Mouse (Mus musculus): ENCODE data around the gene Epha7. TPM values are rescaled to one million over a fixed set of nuclear protein-coding genes. Genes with fewer than 3 reads are reported as not detected.

Epha7 gene
- total RNA-seq, 2 experiments from 2014 or later, result 210 to 222 TPM

DNA sequence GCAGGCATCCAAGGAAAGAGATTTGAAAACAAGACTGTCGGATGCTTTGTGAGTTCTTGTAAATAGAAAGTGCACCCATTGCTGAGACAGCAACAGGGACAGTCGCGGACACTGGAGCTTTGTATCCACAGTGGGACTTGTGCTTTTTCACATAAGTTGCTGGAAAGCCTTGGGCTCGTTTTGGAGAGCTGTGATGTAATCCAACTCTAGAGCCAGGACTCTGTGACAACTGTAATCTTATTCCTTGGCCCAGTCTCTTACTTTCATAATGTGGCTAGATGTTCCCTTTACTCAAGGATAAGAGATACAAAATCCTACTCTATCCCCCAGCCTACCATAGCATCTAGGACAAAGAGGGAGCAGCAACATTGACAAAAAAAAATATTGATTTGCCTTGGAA is 97.2 kb downstream of the Epha7 start:
- no peak for DNase-seq (ENCODE audit: low spot score in 2 of 2)
- no peak overlapping the region; the same call in 1 of the 2 replicates for H3K27ac ChIP-seq
- H3K4me3 ChIP-seq, result no peak overlapping the region
- no peak for TF ChIP-seq CTCF (conservative IDR thresholded peaks at IDR 0.05)

- DNase-seq (ENCODE audit: low spot score in 2 of 2), result no peak
- no peak for TF ChIP-seq CTCF (conservative IDR thresholded peaks at IDR 0.05)
- no peak overlapping the region for H3K4me3 ChIP-seq
- no peak overlapping the region for H3K27ac ChIP-seq
Observed at GRCm38 (mm10) chr4:28912028-28912427, 99.1 kb downstream of the Epha7 start.

- H3K27ac ChIP-seq, result no peak overlapping the region
- TF ChIP-seq CTCF (conservative IDR thresholded peaks at IDR 0.05), result no peak
- no peak for DNase-seq (ENCODE audit: low spot score in 2 of 2)
- H3K4me3 ChIP-seq, result no peak overlapping the region
Observed at GRCm38 (mm10) chr4:28913613-28914012, 100.7 kb downstream of the Epha7 start.

GRCm38 (mm10) chr4:28920645-28921044 is 107.7 kb downstream of the Epha7 start:
- no peak overlapping the region for H3K27ac ChIP-seq
- TF ChIP-seq CTCF (conservative IDR thresholded peaks at IDR 0.05), result no peak
- DNase-seq (ENCODE audit: low spot score in 2 of 2), result no peak

GRCm38 (mm10) chr4:28926072-28926471 is 113.1 kb downstream of the Epha7 start:
- H3K27ac ChIP-seq, result no peak overlapping the region
- DNase-seq (ENCODE audit: low spot score in 2 of 2), result no peak
- no peak for TF ChIP-seq CTCF (conservative IDR thresholded peaks at IDR 0.05)
- H3K4me3 ChIP-seq, result no peak overlapping the region

More at GRCm38 (mm10) chr4:28920645-28921044, 107.7 kb downstream of the Epha7 start:
- no peak overlapping the region for H3K4me3 ChIP-seq

GRCm38 (mm10) chr4:28933431-28933830 is 120.5 kb downstream of the Epha7 start:
- Histone ChIP-seq H3K4me3 (no peak overlapping the region), H3K27ac (peak overlapping the region; percentile 57; the same call in 1 of the 2 replicates)
- no peak for DNase-seq (ENCODE audit: low spot score in 2 of 2)
- TF ChIP-seq CTCF (conservative IDR thresholded peaks at IDR 0.05), result no peak

- TF ChIP-seq CTCF (conservative IDR thresholded peaks at IDR 0.05), result no peak
- DNase-seq (ENCODE audit: low spot score in 2 of 2), result no peak
- H3K27ac ChIP-seq, result peak overlapping the region; percentile 57
- H3K4me3 ChIP-seq, result peak overlapping the region; percentile 11; the same call in 1 of the 2 replicates
Observed at GRCm38 (mm10) chr4:28934802-28935201, 121.9 kb downstream of the Epha7 start.

GRCm38 (mm10) chr4:28935567-28935966 is 122.6 kb downstream of the Epha7 start:
- H3K27ac ChIP-seq, result peak overlapping the region; percentile 55; the same call in 1 of the 2 replicates
- peak overlapping the region; percentile 11 for H3K4me3 ChIP-seq
- no peak for TF ChIP-seq CTCF (conservative IDR thresholded peaks at IDR 0.05)
- peak in 1 of 2 experiments; percentile 21 for DNase-seq (ENCODE audit: low spot score in 2 of 2)

GRCm38 (mm10) chr4:28940710-28941109 is 127.8 kb downstream of the Epha7 start:
- H3K4me3 ChIP-seq, result no peak overlapping the region
- TF ChIP-seq CTCF (conservative IDR thresholded peaks at IDR 0.05), result no peak
- no peak for DNase-seq (ENCODE audit: low spot score in 2 of 2)
- no peak overlapping the region for H3K27ac ChIP-seq

DNA sequence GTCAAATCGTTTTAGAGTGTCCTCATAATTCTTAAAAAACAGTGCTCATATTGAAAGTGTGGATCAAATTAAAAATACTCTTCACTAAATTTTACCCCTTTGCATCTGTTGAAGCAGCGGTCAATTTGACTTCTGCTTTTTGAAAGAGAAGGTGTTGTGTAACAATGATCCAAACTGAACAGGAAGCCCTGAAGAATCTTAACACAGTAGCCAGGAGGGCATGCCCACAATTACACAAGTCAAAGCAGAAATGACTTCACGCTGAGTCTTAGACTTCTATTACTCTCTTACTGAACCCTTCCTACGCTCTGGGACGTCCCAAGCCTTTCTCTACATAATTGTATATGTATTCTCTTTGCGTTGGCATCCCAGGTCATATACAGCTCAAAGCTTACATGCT is 131.3 kb downstream of the Epha7 start:
- Histone ChIP-seq H3K4me3 (no peak overlapping the region), H3K27ac (no peak overlapping the region)
- DNase-seq (ENCODE audit: low spot score in 2 of 2), result no peak
- TF ChIP-seq CTCF (conservative IDR thresholded peaks at IDR 0.05), result no peak

DNA sequence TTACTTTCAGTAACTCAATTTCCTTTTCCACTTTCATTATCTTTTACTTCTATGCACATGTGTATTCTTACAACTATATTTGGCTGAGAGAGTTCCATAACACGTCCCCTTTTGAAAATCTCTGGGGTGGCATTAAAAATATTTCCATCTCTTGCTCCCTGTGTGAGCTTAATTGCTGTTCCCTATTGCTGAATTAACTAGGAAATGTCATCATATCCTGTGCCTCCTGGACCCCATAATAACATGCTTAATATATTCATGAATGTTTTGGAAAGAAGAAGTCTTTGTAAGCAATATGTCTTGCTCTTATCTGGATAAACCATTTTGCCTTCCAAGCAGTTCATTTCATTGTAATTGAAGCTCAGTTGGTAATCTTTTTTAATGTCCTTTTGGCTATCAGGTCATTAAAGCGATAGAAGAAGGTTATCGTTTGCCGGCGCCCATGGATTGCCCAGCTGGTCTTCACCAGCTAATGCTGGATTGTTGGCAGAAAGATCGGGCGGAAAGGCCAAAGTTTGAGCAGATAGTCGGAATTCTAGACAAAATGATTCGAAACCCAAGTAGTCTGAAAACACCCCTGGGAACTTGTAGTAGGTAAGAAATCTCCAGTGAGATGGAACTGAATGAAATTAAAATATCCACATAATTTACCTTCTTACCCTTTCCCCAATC is 148.1 kb downstream of the Epha7 start:
- H3K27ac ChIP-seq, result no peak overlapping the region
- no peak for DNase-seq (ENCODE audit: low spot score in 2 of 2)
- TF ChIP-seq CTCF (conservative IDR thresholded peaks at IDR 0.05), result no peak
- no peak overlapping the region for H3K4me3 ChIP-seq

DNA sequence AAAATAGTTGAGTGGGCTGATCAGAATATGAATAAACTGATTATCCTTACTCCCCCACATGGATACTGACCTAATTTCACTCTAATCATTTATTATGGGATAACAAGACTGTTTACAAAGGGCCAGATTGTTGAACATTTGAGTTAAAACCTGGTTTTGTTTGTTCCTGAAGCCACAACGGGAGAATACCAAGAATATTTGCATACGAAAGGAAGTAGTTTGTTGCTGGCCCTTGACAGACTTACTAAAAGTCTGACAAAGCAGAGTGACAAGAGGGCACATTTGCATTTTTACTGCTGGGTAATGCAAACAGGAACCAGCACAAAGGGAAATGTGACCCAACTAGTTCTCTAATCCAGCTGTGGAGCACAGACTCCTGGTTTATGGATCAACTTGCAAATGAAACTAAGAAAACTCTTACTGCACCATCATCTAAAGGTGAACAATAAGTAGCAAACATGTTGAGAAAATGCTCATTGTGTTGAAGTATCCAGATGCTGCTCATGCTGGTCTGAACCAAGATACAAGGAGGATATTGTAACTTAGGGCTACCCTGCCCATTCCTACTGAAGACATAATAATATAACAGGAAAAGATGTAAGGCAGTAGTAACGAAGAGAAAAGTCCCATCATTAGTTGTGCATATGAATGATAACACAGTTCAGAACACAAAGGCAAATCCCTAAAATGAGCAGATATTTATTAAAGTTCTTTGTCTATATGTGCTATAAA is 154.8 kb downstream of the Epha7 start:
- Histone ChIP-seq H3K4me3 (no peak overlapping the region), H3K27ac (peak overlapping the region; percentile 5; the same call in 1 of the 2 replicates)
- no peak for TF ChIP-seq CTCF (conservative IDR thresholded peaks at IDR 0.05)
- no peak for DNase-seq (ENCODE audit: low spot score in 2 of 2)

DNA sequence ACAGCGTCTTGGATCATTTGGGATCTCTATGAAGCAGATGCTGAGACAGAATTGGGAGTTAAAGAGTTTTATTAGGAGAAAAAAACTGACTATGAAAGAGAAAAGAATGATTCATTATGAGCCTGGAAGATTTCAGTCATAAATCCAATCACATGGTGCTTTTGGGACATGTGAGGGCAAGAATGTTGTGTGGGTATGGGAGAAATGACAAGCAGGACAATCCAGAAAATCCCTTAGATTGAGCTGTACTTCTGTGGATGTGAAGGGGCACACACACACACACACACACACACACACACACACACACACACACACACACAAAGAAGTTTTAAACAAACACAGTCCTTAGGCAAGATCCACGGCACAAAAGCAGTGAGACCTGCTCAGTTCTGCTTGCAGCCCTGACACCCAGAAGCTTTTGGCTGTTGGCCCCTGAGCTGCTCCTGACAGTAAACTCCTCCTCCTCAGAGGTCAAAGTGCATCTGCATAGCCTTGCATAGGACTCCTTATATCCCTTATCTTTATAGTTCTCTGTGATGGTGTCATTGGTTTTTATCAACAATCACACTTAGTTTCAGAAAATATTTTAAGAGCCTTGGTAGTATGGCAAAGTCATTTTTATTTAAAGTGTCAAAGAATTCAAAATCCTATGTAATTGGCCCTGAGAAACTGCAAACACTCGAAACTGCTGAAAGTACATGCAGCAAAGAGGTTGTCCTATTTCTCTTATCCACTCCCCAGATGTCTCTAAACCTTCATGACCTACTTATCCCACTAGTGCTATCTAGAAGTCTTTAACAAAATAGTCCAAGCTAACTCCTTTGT is 185.7 kb downstream of the Epha7 start:
- TF ChIP-seq CTCF (conservative IDR thresholded peaks at IDR 0.05), result no peak

More for the DNA sequence above, 185.7 kb downstream of the Epha7 start:
- H3K27ac ChIP-seq, result no peak overlapping the region
- no peak for DNase-seq (ENCODE audit: low spot score in 2 of 2)
- H3K4me3 ChIP-seq, result no peak overlapping the region

Data from layer of hippocampus, adult 2 months (tissue).